Mouse (Mus musculus): ENCODE measurements at regions not wholly inside any gene's neighbourhood (a gene's known extent, or its start where the extent isn't known, plus 50 kb on each side); places are given as distances from the start of the nearest gene placed in this dataset.
A peak's percentile ranks its signal among the peaks of the same experiment; 100 is the strongest.

DNA sequence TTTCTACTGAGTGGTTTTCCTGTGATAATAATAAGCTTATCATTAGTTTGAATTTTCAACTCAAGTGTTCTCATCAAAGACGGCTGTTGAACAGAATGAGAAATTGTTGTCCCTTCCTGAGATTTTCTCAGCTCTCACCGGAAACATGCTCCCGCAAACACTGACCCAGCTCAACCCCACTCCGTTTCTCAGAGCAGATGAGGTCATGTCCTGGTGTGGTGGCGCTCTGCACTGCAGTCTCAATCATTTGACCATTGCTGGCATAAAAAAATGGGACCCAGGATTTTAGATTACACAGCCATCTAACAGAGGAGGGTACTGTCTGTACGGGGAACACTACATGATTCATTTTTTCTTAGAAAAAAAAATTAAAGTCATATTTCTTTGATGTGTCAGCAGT is 156.5 kb upstream of the Rnd3 start:
- TF ChIP-seq POLR2A (IDR thresholded peaks at IDR 0.05; ENCODE audit: low read depth, low read length) (no peak), CTCF (IDR thresholded peaks at IDR 0.05; ENCODE audit: borderline replicate concordance, insufficient read depth, low read length) (peak; percentile 23; the same call in 1 of the 2 replicates)

Data from embryonic fibroblast, embryonic 13.5 days (primary cell).